Mouse (Mus musculus): ENCODE measurements around the gene Eif4ebp2.

Gene Eif4ebp2

DNA sequence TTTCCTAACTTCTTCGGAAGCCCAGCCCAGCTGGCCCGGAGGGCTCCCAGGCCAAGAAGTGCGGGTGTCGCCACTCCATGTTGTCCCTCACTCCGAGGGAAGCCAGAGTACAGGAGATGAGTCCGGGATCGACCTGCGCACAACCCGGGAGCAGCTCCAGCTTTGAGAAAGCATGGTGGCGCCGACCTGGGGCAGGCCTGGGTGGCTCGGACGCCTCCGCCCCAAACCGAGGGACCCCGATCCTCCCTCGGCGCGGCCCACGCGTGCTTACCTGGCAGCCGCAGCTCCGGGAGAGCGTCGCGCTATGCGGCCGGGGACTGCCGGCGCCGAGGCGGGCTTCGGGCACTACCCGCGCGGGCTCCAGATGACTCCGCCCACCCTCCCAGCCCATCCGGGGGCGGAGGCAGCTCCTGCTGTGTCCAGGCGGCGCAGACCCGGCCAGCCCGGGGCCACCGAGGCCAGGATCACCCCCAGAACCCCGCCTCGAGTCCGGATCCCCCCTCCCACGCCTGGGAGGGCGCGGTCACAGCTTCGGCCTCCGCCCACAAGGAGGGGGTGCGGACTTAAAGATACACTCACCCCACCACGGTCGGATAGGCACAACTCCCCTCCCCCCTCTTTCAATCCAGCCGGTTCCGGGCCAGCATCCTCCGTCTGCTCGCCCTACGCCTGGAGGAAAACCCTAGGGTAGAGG is 69.3 kb downstream of the Eif4ebp2 start, which contains the start of gene Pald1:
Pald1 (minus strand) TSS at position 510 of the 694 bp plus-strand sequence.
- DNase-seq (ENCODE audit: low spot score): peak; percentile 11

DNA sequence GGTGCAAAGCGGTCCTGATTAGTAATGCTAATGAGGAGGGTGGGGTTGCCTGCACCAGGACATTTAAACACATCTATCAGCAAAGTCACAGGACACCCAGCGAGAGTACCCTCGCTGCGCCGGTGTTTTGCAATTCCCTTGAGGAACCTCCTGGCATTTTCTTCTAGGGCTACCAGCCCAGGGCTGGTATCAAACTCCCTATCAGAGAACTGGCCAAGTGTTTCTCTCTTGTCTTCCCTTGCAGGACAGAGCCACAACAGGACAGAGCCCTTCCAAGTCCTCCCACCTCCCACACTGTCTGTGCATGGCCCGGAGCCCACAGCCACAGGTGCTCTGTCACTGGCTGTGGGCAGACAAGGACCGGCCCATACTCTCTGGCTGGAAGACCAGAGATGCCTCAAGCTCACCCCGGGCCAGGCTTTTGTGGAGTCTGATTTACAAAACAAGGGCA is 70.2 kb downstream of the Eif4ebp2 start:
- DNase-seq (ENCODE audit: low spot score): no peak

DNA sequence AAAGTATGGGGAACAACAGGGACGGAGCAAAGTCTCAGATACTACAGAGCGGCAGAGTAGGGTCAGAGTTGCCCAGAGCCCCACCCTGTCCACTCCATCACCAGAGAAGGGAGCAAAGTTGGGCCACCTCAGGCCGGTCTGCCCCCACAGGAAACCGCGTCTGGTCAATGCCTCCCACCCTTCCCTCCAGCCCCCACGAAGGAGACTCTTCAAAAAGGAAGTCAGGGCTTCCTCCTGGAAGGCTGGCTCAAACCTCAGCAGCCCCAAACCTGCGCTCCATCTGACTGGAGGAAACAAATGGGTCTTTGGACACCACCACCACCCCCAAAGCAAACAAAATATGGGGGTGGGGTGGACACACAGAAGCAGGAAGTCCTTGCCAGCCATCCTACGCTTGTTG is 70.6 kb downstream of the Eif4ebp2 start:
- DNase-seq (ENCODE audit: low spot score): no peak

DNA sequence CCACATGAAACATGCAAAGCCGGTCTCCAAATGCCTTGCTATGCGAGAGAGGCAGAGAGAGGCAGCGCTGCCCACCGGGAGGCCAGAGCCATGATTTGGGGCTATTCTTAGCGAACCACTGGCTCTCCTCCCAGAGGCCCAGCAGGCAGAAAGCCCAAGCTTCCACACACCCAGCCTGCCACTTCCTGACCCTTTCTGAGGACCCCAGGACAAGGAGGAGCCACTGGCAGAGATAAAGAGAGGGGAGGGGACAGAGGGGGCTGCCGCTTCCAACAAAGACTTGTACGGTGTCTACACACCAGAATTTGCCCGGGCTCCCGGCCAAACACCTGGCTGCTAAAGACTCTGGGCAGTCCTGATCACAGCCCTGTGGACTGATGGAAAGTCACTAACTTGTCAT is 72.3 kb downstream of the Eif4ebp2 start:
- no peak for DNase-seq (ENCODE audit: low spot score)

DNA sequence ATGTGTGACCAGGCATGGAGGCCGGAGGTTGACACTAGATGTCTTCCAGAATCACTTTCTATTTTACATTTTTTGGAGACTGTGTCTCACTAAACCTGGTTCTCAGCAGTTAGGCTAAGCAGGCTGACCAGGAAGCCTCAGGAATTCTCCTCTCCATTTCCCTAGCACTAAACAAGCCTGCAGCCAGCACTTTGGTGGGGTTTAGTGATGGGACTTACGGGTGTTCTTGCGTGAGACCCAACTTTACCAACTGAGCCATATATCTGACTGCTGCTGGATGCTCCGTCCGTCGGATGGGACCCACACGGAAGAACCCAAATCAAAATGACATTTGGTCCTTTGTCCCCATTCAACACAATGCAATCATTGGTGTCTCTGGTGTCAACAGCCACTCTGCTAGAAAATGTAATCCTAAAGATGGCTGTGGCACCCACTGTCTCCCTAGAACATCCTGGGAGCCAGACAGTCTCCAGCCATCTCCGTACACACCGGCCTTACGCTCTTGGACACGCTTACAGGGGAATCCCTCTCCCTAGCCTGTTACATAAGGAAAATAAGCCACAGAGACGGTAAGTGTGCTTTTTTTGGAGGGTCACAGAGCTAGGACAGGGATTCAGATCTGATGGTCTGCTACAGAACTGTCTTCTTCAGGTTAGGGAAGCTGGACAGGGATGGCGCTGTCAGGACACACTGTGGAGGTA is 73.0 kb downstream of the Eif4ebp2 start:
- DNase-seq (ENCODE audit: low spot score): no peak

DNA sequence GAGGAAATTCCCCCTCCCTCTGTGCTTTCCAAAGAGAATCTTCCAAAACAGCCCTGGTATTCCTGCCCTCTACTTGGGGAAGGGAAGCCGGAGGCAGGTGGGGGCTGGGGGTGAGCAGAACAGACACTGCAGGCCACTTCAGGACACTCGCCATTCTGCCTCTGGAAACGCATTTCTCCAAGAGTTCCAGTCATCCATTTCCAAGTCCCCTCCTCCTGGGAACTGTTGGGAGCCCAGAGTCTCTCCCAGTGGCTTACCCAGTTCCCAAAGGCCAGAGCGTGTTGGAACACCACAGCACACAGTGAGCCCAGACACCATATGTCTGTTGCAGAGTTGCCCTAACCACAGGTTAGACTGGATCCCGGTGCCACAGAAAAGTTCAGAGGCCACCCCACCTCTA is 73.8 kb downstream of the Eif4ebp2 start:
- no peak for DNase-seq (ENCODE audit: low spot score)
